Mouse (Mus musculus) retina, adult 2 months (tissue): ENCODE data around the gene Stra8.

Experiments used
- DNase-seq: peaks from one replicate; pipeline ENCODE4 v3.0.0-alpha.2; 2012; ENCODE audit warnings: low read depth, low spot score

Stra8 gene

DNA sequence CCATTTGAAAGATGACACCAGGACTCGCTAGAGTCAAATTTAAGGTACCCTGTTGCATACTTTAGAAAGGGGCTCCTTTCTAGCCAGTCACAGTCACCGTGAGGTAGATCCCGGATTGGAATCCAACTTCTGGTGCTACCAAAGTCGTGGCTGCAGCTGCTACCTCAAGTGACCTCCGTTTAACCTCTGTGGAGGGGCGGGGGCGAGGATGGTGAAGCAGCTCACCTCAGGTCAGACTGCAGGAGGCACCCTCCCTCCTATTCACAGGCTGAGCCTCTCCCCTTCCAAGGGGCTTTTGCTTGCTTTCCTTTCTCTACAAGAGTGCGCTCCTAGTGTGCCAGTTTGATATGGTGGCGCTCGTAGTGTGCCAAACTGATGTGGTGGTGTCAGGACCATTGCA lies at the start of gene Stra8:
Gene Stra8 (plus strand): TSS at position 208 of the 400 bp plus-strand sequence.
- DNase-seq: no peak

- DNase-seq: no peak
These were observed 49.2 kb upstream of the Stra8 start for GRCm38 (mm10) chr6:34870724-34871123.

DNA sequence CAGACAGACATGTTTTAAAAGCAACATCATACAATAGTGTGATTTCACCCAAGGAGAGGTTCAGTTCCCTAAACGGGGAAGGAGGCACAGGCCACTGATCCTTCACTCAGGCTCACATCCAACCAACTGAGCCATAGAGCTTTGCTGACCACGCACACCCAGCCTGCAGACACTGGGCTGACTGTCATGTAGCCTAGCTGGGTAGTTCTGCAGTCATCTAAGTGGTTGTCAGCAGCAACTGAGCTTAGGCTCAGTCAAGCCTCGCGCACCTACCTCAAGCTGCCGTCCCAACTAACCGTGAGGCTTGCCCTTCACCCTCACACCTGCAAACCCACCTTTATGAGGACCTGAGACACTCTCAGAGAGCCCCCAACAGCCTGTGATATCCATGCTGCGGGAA lies 48.0 kb upstream of the Stra8 start:
- no peak for DNase-seq

- DNase-seq: no peak
These were observed 47.1 kb upstream of the Stra8 start for GRCm38 (mm10) chr6:34872871-34873270.

DNA sequence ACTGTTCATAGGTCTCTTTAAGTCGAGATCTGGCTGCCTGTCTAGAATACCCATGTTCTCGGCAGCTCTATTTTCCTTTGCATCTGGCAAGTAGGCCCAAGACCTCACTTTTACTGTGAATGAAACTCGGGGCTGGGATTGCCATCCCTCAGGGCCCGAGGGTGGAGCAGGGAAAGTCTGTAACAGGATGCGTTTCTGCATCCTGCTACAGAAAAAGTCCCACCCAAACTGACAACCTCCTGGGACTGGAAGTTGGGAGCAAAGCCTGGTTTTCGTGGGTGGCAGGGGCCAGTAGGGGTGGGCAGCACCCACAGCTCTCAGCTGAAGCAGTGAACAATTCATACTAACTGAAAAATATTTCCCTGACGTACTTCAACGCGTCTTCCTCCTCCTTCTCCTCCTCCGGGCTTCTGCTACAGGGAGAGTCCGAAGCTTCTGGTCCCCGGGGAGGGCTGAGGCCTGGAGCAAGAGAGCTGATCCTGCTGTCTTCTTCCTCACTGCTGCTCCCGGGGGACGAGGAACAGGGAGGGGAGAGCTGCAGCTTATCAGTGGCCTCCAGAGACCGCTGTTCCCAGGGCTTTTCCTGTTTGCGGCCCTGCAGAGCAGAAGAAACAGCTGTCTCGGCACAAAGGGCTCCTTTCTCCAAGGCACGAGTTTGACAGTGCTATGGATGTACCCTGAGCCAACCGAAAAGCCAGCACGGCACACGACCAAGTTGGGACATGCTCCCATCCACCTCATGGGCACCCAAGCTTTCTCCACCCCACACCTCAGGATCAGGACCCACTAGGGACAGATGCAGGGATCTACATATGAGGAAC lies 45.7 kb upstream of the Stra8 start:
- DNase-seq: no peak

DNA sequence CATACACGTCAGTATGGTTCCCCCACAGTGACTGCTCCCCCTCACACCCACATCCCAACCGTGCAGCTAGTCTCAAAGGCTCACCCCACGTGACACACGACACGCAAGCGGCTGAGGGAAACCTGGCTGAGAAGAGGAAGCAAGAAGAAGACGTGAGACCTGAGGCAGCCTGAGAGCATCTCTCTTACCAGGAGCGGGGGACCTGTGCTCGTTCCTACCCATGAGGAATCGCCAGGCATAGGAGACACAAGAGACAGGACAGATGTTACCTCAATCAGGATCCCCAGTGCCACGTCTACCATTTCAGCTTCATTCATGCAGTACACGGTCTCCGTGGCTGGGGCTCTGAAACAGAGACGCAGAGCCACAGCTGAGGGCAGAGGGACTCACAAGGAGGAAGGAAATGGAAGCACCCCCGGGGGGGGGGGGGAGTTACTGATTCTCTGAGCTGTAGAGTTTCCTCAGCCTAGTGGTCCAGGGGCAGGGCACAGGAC lies 44.6 kb upstream of the Stra8 start:
- no peak for DNase-seq

DNA sequence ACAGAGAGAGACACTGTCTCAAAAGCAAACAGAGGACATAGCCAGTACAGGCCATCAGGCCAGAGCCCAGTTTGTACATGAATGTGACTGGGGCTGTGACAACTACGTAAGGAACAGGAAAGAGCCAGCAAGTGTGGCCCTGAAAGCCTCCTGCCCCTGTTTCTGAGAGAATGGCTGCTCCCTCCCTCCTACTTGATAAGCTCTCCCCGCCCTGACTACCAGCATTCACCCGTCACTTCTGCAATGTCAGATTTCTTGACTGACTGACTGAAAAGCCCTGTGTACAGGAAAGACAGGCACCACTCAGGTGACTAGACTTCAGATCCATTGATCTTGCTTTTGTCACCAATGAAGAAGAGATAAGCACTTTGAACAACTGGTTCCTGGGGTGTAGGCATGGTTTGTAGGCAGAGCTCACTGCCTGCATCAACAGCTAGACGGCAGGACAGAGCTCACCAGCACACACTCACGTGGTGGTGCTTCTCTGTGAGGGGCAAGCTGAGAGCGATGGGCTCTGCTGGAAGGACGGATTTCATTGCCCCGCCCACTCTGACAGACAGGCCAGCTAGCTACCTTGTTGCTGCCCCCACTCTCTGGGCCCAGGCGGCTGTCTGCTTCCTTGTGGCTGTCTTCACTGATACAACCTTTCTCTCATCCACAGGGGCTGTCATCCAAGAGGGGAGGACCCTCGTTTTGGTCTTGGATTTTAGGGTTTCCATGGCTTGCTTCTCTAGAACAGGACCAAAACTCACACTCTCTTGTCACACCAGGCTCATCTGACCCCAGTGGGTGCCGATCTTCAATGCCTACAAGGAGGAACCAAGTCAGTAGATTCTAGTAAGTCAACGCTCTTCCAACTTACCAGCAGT lies 43.8 kb upstream of the Stra8 start:
- DNase-seq: no peak

GRCm38 (mm10) chr6:34876835-34877156 lies 43.2 kb upstream of the Stra8 start:
- no peak for DNase-seq

- peak; percentile 83 for DNase-seq
These were observed 42.2 kb upstream of the Stra8 start, which contains the start of gene Cyren for GRCm38 (mm10) chr6:34877509-34878321. Gene Cyren (minus strand): TSS chr6:34878060.

- no peak for DNase-seq
These were observed 40.7 kb upstream of the Stra8 start for GRCm38 (mm10) chr6:34879101-34879740.

- peak; percentile 28 for DNase-seq
These were observed 40.0 kb upstream of the Stra8 start for GRCm38 (mm10) chr6:34879911-34880475.

DNA sequence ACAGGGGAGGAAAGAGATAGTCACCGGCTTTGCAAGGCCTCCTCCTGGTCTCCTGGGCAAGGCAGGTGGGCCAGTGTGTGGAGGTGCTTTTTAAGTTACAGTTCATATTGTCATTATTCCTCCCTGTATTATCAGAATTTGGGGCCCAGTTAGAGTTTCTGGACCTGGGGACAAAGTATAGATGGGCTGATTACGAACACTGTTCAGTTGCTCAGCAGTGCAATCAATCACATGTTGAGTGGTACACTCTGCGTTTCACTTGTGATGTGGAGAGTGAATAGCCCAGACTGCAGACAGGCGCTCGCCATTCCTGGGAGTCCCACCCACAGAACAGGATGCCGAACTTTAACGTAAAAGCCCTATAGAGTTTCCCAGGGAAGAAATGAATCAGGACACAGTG lies 35.2 kb upstream of the Stra8 start:
- DNase-seq: no peak

DNA sequence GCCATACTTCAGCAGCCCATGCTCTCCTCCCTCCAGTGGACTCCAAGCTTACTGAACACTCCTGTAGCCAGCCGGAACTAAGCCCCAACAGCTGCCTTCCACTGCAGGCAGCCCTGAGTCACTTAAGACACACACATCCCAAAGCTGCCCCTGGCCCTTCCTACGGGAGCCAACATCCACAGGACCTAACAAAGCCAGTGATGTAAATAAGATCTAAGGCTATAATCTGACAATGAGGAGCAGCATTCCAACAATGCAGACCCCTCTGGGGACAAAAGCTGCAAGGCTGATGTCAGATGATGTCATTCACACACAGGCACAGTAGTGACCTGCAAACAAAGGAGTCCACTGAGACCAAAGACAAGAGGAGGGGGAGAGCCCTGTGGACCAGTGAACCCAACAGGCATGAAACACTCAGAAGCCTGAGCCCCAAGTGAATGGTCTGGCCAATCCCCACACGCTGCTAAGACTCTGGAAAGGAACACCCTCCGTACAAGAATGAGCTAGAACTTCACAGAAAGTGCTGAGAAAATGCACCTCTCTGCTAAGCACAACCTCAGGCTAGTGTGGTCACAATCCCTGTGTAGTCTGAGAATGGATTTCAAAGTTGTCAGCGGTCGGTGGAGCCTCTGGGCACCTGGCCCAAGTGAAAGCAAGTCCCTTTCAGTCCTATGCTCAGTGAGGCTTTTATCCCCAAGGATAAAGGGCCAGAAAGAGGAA lies 32.7 kb upstream of the Stra8 start:
- no peak for DNase-seq

GRCm38 (mm10) chr6:34889185-34889584 lies 30.8 kb upstream of the Stra8 start:
- no peak for DNase-seq

GRCm38 (mm10) chr6:34895569-34895968 lies 24.4 kb upstream of the Stra8 start:
- DNase-seq: no peak

DNA sequence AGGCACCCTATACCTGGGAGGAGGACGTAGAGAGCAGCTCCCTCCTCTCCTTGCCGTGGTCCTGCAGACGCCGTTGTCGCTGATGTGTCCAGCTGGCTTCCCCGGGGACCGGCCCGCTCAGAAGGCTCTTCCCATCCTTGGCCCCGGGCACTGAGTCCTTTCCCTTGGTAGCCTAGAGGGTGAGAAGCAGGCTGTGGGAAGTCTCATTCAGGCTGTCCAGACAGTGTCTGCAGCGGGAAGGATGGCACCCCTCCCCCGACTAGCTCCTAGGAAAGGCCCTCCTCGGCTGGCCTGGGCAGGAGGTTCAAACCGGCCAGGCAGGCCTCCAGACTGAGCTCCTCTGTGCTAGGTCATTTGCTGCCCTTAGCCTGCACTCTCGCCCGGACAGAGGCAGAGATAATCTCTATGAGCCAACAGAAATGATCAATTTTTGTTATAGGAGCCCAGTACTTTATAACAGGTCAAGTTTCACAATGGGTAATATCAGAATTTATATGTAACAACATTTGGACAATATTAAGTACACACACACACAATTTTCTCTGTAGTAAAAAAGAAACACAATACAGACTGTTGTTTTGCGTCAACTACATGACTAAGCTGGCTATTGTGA lies 23.7 kb upstream of the Stra8 start:
- DNase-seq: no peak

- no peak for DNase-seq
These were observed 20.8 kb upstream of the Stra8 start for GRCm38 (mm10) chr6:34899127-34899526.

DNA sequence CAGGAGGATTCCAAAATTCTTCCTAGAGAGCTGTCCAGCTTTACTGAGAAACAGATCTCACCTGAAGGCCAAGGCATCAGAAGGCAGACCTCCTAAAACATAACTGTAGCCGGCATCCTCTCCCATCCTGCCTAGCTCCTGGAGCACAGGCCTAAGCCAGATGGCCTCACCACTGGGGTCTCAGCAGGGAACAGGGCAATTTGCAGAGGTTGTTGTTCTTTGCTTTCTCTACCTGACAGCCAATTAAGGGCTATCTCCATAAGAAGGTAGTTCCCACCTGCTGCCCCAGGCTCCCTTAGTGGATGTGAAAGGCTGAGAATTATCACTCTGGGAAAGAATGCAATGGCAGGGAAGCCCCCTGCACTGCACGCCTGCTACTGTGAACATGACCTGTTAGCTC lies 19.0 kb upstream of the Stra8 start:
- DNase-seq: no peak

DNA sequence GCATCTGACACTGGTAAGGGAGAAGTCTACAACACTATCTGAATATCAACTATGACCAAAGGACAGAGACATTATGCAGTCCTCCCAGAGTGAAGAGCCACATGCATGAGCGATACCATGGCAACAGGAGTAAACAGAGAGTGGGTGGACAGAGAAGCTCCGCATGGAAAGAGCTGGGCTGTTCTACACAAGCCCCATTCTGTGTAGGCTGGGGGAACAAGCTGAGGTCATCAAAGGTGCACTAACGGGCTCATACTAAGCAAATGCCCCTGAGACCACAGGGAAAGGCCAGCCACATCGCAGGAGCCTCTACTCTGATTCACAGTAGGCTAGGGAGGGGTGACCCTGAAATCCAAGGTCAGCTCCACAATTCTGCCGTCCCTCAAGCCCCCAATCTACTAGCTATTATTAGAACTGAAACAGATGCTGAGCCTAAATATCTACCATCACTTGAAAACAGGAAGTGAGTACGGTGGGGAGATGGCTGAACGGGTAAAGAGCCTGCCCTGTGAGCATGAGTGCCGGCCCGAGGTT lies 18.0 kb upstream of the Stra8 start:
- no peak for DNase-seq

GRCm38 (mm10) chr6:34902578-34902977 lies 17.4 kb upstream of the Stra8 start:
- no peak for DNase-seq
